Mouse (Mus musculus) liver, embryonic 15.5 days (tissue): ENCODE data around the gene Tsc22d4. TPM values are rescaled to one million over a fixed set of nuclear protein-coding genes. Genes with fewer than 3 reads are reported as not detected.

Experiments used
- ATAC-seq: fragments of 200-750 bp; cut with Nextera tagmentation; 2 replicates; pipeline ENCODE4 v1.8.0; 2017; ENCODE audit warnings: moderate number of reproducible peaks, mild to moderate bottlenecking, moderate library complexity; ENCODE audit not compliant: insufficient read depth
- H3K27ac ChIP-seq: fragments of 300-500 bp; sonication (generic); replicated peaks from 2 replicates; pipeline ENCODE4 v1.5.1; 2015; ENCODE audit warnings: mild to moderate bottlenecking, inconsistent platforms
- H3K27me3 ChIP-seq: fragments of 300-500 bp; sonication (generic); 2 replicates; pipeline ENCODE4 v1.6.1; 2015; ENCODE audit warnings: mild to moderate bottlenecking, inconsistent platforms
- H3K36me3 ChIP-seq: fragments of 300-500 bp; sonication (generic); replicated peaks from 2 replicates; pipeline ENCODE4 v1.6.1; 2015; ENCODE audit warnings: moderate library complexity, mild to moderate bottlenecking, inconsistent platforms
- H3K4me1 ChIP-seq: fragments of 300-500 bp; sonication (generic); replicated peaks from 2 replicates; pipeline ENCODE4 v1.6.1; 2015; ENCODE audit warnings: inconsistent platforms
- H3K4me2 ChIP-seq: fragments of 300-500 bp; sonication (generic); 2 replicates; pipeline ENCODE4 v1.6.1; 2015; ENCODE audit warnings: moderate library complexity, mild to moderate bottlenecking, inconsistent platforms
- H3K4me3 ChIP-seq: fragments of 300-500 bp; sonication (generic); replicated peaks from 2 replicates; pipeline ENCODE4 v1.5.1; 2015; ENCODE audit warnings: mild to moderate bottlenecking, inconsistent platforms
- H3K9ac ChIP-seq: fragments of 300-500 bp; sonication (generic); 2 replicates; pipeline ENCODE4 v1.6.1; 2015; ENCODE audit warnings: moderate library complexity, mild to moderate bottlenecking, inconsistent platforms
- H3K9me3 ChIP-seq: fragments of 300-500 bp; sonication (generic); replicated peaks from 2 replicates; pipeline ENCODE4 v1.6.1; 2016; ENCODE audit warnings: inconsistent platforms
- WGBS: fragments of 180-500 bp; shearing (Covaris S2); methylation state at CpG from one replicate; pipeline ENCODE4 v1.1.7; 2015; ENCODE audit warnings: mixed read lengths; ENCODE audit not compliant: insufficient replicate concordance; 5-methylcytosine and 5-hydroxymethylcytosine counted together
- polyA plus RNA-seq: library from polyadenylated mRNA; unstranded; fragments of >200 nt; fragmentation: Nextera tagmentation; extraction: Ambion mirVana; gene quantifications from 2 replicates; pipeline ENCODE4 v1.2.1, GENCODE M21; 2015

The Tsc22d4 gene
- polyA plus RNA-seq, 1 experiment from 2014 or later, result 68.8 TPM

DNA sequence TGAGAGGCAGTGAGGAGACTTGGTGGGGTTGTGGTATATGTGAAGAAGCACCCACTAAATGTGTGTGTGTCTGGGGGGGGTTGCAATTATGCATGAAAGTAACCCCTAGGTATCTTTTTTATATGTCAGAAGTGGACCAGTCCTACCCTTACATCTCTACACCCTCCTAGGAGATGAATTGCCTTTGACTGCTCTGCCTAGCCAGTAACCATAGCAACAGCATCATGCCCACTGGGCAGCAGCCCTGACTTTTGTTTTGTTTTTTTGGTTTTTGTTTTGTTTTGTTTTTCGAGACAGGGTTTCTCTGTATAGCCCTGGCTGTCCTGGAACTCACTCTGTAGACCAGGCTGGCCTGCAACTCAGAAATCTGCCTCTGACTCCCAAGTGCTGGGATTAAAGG, 22.9 kb downstream of the Tsc22d4 start:
- Histone ChIP-seq H3K36me3 (no peaks in the 10 kb centered on the region), H3K4me1 (peaks cover 12% of the 10 kb centered on the region), H3K27me3 (no peaks in the 10 kb centered on the region), H3K9ac (no peak overlapping the region), H3K9me3 (no peaks in the 10 kb centered on the region), H3K27ac (no peak overlapping the region), H3K4me2 (no peak overlapping the region), H3K4me3 (no peak overlapping the region)
- 44% methylated on average over 1 of the region's 1 CpGs for WGBS
- ATAC-seq, result no peak

DNA sequence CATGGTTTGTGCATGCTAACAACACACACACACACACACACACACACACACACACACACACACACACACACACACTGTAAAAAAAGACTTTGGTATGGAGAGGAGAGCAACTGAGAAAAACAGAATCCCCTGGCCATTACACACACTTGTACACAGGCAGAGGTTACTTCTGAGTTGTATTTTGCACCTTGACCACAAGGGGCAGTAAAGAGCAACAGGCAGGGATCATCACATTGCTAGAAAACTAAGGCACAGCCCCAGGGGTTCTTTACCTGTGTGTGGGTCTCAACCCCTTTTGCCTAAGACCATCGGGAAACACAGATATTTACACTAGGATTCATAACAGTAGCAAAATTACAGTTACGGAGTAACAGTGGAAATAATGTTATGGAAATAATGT, 25.2 kb downstream of the Tsc22d4 start:
- Histone ChIP-seq H3K4me3 (no peak overlapping the region), H3K27ac (no peak overlapping the region), H3K27me3 (no peaks in the 10 kb centered on the region), H3K4me2 (no peak overlapping the region), H3K4me1 (peaks cover 15% of the 10 kb centered on the region), H3K36me3 (no peaks in the 10 kb centered on the region), H3K9me3 (no peaks in the 10 kb centered on the region), H3K9ac (no peak overlapping the region)
- ATAC-seq, result no peak
- 23% methylated on average over 2 of the region's 2 CpGs for WGBS

DNA sequence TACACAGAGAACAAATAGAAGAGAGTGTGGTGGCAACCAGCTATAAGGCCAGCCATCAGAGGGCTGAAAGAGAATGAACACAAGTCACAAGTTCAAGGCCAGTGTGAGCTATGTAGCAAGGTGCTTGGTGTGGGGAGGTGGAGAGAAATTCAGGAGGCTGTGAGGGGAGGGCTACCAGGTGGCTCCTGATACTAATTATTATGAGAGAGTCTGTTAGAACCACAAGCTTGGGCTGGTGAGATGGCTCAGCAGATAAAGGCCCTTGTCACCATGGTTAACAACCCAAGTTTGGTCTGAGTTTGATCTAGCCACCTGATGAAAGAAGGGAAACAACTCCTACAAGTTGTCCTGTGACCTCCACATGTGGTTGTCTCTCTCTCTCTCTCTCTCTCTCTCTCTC, 27.2 kb downstream of the Tsc22d4 start:
- no peak for ATAC-seq
- Histone ChIP-seq H3K4me3 (no peak overlapping the region), H3K9ac (no peak overlapping the region), H3K4me1 (peaks cover 35% of the 10 kb centered on the region), H3K36me3 (no peaks in the 10 kb centered on the region), H3K4me2 (no peak overlapping the region), H3K27ac (no peak overlapping the region), H3K9me3 (no peaks in the 10 kb centered on the region), H3K27me3 (no peaks in the 10 kb centered on the region)

DNA sequence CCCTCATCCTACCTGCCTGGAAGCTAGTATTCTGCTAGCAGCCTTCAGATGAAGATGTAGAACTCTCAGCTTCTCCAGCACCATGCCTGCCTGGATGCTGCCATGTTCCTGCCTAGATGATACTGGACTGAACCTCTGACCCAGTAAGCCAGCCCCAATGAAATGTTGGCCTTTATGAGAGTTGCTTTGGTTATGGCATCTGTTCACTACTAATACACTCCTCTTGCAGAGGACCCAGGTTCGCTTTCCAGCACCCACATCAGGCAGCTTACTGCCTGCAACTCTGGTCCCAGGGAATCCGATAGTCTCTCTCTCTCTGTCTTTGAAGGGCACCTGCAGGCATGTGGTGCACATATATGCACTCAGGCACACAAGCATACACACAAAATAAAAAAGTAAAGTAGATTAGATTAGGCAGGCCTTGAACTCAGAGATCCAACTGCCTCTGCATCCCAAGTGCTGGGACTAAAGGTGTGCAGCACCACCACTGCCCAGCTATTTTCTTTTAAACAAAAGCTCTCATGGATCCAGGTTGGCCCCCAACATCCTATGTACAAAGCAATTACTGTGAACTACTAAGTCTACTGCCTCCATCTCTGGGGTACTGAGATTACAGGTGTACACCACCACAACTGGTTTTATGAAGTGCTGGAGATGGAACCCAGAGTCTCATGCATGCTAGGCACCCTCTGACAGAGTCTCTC, 30.2 kb downstream of the Tsc22d4 start:
- Histone ChIP-seq H3K4me1 (peaks cover 55% of the 10 kb centered on the region), H3K9me3 (no peaks in the 10 kb centered on the region), H3K27ac (peak overlapping the region; percentile 60), H3K36me3 (peaks cover 9% of the 10 kb centered on the region), H3K27me3 (no peaks in the 10 kb centered on the region), H3K4me3 (no peak overlapping the region), H3K4me2 (no peak overlapping the region), H3K9ac (no peak overlapping the region)
- WGBS, result 83% methylated on average over 2 of the region's 2 CpGs
- no peak for ATAC-seq

DNA sequence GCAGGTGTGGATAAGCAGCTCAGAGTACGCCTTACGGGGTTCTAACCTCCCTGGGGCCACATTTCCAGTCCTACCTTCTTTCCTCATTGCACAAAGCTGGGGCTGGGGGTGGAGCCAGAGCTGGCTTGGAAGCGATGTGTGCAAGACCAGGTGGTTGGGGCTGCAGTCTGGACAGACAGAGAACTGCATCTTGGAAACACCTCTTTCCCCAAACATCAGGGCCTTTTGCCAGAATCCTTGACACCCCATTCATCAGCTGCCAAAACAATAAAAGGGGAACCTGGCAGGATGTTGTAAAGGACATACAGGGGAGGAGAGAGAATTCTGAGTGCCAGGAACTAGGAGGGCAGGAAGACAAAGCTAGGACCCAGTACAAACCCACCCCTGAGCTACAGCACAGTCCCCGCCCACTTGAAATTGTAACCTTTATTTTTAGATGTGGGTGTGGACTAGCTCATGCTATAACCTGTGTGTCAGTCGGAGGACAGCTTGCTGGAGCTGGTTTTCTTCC, 30.9 kb downstream of the Tsc22d4 start:
- peak overlapping the region; percentile 60 for H3K27ac ChIP-seq
- no peak overlapping the region for H3K9ac ChIP-seq
- H3K9me3 ChIP-seq, result no peaks in the 10 kb centered on the region
- H3K27me3 ChIP-seq, result no peaks in the 10 kb centered on the region
- ATAC-seq, result no peak
- H3K4me3 ChIP-seq, result no peak overlapping the region
- peaks cover 16% of the 10 kb centered on the region for H3K36me3 ChIP-seq
- H3K4me1 ChIP-seq, result peaks cover 57% of the 10 kb centered on the region
- 19% methylated on average over 5 of the region's 5 CpGs for WGBS
- peak overlapping the region; percentile 27; the same call in 1 of the 2 replicates for H3K4me2 ChIP-seq

DNA sequence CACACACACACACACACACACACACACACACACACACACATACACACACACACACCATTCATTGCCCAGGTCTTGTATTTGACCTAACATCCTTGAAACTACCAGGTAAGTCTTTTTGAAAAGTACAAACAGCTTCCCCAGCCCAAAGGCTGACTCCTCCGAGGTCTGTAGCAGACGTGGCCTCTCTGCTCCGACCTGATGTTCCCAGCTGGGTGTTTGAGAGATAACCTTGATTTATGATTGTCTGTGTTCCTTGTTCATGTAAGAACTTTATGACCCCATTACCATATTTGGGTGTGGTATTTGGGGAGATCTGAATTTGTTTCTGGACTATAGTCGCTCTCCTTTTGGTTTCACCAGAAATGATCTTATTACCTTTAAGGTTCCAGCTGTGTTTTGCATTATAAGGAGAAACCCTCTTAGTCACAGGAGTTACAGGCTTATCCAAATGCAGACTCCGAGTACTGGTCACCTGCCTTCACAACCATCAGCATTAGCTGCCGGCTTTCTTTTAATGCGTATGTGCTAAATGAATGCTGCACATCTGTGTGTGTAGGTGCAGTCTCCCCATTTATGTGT, 31.8 kb downstream of the Tsc22d4 start:
- Histone ChIP-seq H3K27me3 (no peaks in the 10 kb centered on the region), H3K9ac (no peak overlapping the region), H3K4me2 (no peak overlapping the region), H3K9me3 (no peaks in the 10 kb centered on the region), H3K27ac (no peak overlapping the region), H3K4me1 (peaks cover 59% of the 10 kb centered on the region), H3K36me3 (peaks cover 25% of the 10 kb centered on the region), H3K4me3 (no peak overlapping the region)
- no peak for ATAC-seq
- 65% methylated on average over 7 of the region's 7 CpGs for WGBS

DNA sequence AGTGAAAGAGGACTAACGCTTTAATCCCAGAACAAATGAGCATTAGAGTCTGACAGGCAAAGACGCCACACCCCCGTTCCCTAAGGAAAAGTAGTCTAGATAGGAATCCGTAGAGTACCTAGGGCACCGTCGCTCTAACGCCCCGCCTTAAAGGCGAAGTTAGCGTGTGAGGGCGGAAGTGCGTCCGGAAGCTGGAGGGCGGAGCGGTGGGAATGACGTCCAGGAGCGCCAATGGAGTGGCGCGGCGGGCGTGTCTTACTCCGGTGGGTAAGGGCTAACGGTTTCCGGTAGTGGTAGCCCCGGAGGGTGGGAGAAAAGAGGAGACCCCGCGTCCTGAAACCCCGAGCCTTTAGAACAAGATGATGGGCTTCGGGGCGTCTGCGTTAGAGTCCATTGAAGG, 33.1 kb downstream of the Tsc22d4 start, which contains the start of gene Ppp1r35:
TSS of gene Ppp1r35 (plus strand) at position 215 of the 400 bp plus-strand sequence.
- under 1% methylated on average over 31 of the region's 31 CpGs for WGBS
- Histone ChIP-seq H3K9ac (peak within 1 kb of the TSS; percentile 98), H3K27ac (peak within 1 kb of the TSS; percentile 92), H3K36me3 (peaks cover 38% of the 10 kb centered on the region), H3K4me3 (peak within 1 kb of the TSS; percentile 95), H3K4me1 (peaks cover 61% of the 10 kb centered on the region), H3K27me3 (no peaks in the 10 kb centered on the region), H3K4me2 (peak within 1 kb of the TSS; percentile 99), H3K9me3 (no peaks in the 10 kb centered on the region)
- ATAC-seq, result peak; percentile 92

DNA sequence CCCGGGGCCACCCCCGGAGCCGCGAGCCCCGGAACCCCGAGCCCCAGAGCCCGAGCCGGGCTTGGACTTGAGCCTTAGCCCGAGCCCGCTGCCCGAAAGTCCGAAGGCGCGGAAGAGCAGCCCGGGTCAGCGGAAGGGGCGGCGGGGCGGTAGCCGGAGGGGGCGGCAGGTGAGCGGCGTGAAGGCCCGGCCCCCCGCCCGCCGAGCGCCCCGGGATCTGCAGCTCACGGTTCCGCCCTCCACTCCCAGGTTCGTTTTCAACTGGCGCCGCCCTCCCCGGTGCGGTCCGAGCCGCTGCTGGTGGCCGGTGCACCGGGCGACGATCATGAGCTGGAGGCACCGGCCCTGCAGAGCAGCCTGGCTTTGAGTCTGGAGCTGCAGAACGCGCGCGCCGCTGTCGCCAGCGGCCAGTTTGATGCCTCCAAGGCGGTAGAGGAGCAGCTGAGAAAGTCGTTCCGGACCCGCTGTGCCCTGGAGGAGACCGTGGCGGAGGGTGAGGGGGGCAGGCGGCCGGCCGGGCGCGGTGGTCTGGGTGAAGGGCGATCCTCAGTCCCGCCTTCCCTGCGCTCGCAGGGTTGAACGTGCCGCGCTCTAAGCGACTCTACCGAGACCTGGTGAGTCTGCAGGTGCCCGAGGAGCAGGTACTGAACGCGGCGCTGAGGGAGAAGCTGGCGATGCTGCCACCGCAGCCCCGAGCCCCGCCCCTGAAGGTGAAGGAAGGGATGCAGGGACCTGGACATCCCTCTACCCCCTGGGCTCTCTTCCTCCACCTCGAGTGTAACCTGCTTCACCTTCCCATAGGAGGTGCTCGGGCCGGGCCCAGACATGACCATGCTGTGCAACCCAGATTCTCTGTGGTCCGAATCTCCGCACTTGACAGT, 33.8 kb downstream of the Tsc22d4 start:
- Histone ChIP-seq H3K27ac (peak overlapping the region; percentile 92), H3K9me3 (no peaks in the 10 kb centered on the region), H3K27me3 (no peaks in the 10 kb centered on the region), H3K36me3 (peaks cover 45% of the 10 kb centered on the region), H3K4me1 (peaks cover 68% of the 10 kb centered on the region), H3K4me3 (peak overlapping the region; percentile 95), H3K4me2 (peak overlapping the region; percentile 99), H3K9ac (peak overlapping the region; percentile 98)
- under 1% methylated on average over 83 of the region's 83 CpGs for WGBS
- peak; percentile 74 for ATAC-seq

DNA sequence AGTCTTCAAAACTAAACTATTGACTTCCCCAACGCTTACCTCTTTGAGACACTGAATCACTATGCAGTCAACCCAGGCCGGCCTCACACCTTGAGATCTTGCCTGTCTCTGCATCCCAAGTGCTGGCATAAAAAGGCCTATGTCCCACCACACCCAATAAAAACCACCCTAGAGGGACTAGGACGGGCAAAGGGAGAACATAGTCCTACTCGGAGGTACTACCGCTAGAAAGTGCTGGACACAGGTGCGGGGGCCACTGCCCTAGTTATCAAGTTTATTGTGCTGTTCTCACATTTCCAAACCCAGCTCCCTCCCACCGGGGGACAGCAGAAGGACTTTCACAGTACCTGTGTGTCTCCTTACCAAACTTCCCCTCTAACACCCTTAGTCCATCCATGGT, 36.1 kb downstream of the Tsc22d4 start:
- H3K27ac ChIP-seq, result no peak overlapping the region
- H3K4me2 ChIP-seq, result no peak overlapping the region
- peaks cover 51% of the 10 kb centered on the region for H3K36me3 ChIP-seq
- peaks cover 69% of the 10 kb centered on the region for H3K4me1 ChIP-seq
- ATAC-seq, result no peak
- H3K4me3 ChIP-seq, result no peak overlapping the region
- WGBS, result 89% methylated on average over 7 of the region's 7 CpGs
- H3K9me3 ChIP-seq, result no peaks in the 10 kb centered on the region
- no peaks in the 10 kb centered on the region for H3K27me3 ChIP-seq
- no peak overlapping the region for H3K9ac ChIP-seq

DNA sequence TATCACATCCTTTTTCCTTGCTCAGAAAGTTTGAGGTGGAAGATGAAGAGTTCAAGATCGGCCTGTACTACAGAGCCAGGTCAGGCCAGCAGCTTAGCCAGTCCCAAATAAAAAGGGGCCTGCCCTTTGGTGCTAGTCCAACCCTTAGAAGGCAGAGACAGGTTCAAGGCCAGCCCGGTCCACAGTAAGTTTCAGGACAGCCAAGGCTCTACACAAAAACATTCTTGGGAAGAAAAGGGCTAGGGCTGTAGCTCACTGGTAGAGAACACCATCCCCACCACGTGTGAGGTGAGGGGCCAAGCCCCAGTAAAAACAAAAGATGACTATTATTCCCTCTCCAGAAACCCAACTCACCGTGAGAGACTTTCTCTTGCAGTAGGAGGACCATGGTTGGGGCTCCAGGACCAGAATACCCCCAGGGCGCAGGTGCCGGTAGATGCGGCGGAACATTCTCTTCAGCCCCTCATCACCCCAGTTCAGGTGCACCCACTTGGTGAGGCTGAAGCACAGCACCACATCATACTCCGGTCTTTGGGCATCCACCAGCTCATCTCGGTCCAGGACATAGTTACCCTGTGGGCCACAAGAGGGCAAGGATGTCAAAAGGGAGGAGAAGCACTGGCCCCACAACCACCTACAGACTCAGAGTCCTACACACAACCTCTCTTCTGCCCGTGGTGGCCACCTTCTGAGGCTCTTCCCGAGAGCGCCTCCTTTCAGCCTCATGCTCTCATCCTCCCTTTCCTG, 37.4 kb downstream of the Tsc22d4 start:
- Histone ChIP-seq H3K4me3 (peak overlapping the region; percentile 80), H3K27ac (peak overlapping the region; percentile 51; the same call in 1 of the 2 replicates), H3K36me3 (peaks cover 51% of the 10 kb centered on the region), H3K9ac (peak overlapping the region; percentile 92; the same call in 1 of the 2 replicates), H3K4me1 (peaks cover 64% of the 10 kb centered on the region), H3K4me2 (peak overlapping the region; percentile 90), H3K27me3 (no peaks in the 10 kb centered on the region; the same call in 1 of the 2 replicates), H3K9me3 (no peaks in the 10 kb centered on the region)
- WGBS, result 78% methylated on average over 13 of the region's 13 CpGs
- no peak for ATAC-seq
